Mouse (Mus musculus): ENCODE measurements around the gene Tfb2m. TPM values are rescaled to one million over a fixed set of nuclear protein-coding genes. Genes with fewer than 3 reads are reported as not detected.

The Tfb2m gene
- 23.5 TPM for polyA plus RNA-seq (2017; shearing (Covaris generic))

GRCm38 (mm10) chr1:179545768-179546550 is at the start of gene Tfb2m, which contains the start of gene Cnst:
TSS of gene Tfb2m (minus strand) at chr1:179546267.
TSS of gene Cnst (plus strand) at chr1:179546370.

GRCm38 (mm10) chr1:179517713-179518465 is 28.2 kb downstream of the Tfb2m start, which contains the start of gene Smyd3:
TSS of gene Smyd3 (minus strand) at chr1:179518041.

Other genes starting within 250 kb of the Tfb2m start
- 31.1 TPM for gene Smyd3, start 28.2 kb downstream of the Tfb2m start, polyA plus RNA-seq (2017; shearing (Covaris generic))
- 46.8 TPM for gene Cnst, start 103 bp upstream of the Tfb2m start, polyA plus RNA-seq (2017; shearing (Covaris generic))
- 21.1 TPM for gene Sccpdh, start 121.9 kb upstream of the Tfb2m start, polyA plus RNA-seq (2017; shearing (Covaris generic))
- not detected for gene Kif28, start 199.0 kb upstream of the Tfb2m start, polyA plus RNA-seq (2017; shearing (Covaris generic))

Measured in activated CD4-positive, CD25-positive, alpha-beta regulatory T cell, adult 9 weeks (primary cell).